Mouse (Mus musculus) hindbrain, postnatal 0 days (tissue): ENCODE data around the gene Bdh1. TPM values are rescaled to one million over a fixed set of nuclear protein-coding genes. Genes with fewer than 3 reads are reported as not detected.
"Not testable (repeated sequence)": the region's sequence is repeated elsewhere in the genome, so short reads cannot be mapped to it uniquely, and the experiment has no call there.

Source experiments
- ATAC-seq: fragments of 200-750 bp; cut with Nextera tagmentation; 2 replicates; pipeline ENCODE4 v1.8.0; 2017; ENCODE audit warnings: mild to moderate bottlenecking, moderate TSS enrichment, moderate library complexity
- DNase-seq: peaks from one replicate; pipeline ENCODE4 v3.0.0-alpha.2; 2015; ENCODE audit warnings: low spot score
- H3K27ac ChIP-seq: fragments of 300-500 bp; sonication (generic); 2 replicates; pipeline ENCODE4 v1.5.1; 2014; ENCODE audit warnings: mild to moderate bottlenecking
- H3K27me3 ChIP-seq: fragments of 300-500 bp; sonication (generic); 2 replicates; pipeline ENCODE4 v1.6.1; 2014; ENCODE audit warnings: low read length, mixed read lengths; ENCODE audit not compliant: insufficient read depth
- H3K36me3 ChIP-seq: fragments of 300-500 bp; sonication (generic); 2 replicates; pipeline ENCODE4 v1.6.1; 2014; ENCODE audit warnings: low read length, mixed read lengths; ENCODE audit not compliant: insufficient read depth
- H3K4me1 ChIP-seq: fragments of 300-500 bp; sonication (generic); 2 replicates; pipeline ENCODE4 v1.6.1; 2014; ENCODE audit warnings: antibody characterized with exemption, low read length, mixed read lengths; ENCODE audit not compliant: insufficient read depth
- H3K4me2 ChIP-seq: fragments of 300-500 bp; sonication (generic); 2 replicates; pipeline ENCODE4 v1.6.1; 2014; ENCODE audit warnings: low read depth, mild to moderate bottlenecking, low read length, moderate library complexity, mixed read lengths
- H3K4me3 ChIP-seq: fragments of 300-500 bp; sonication (generic); 2 replicates; pipeline ENCODE4 v1.5.1; 2014; ENCODE audit warnings: low read length
- H3K9ac ChIP-seq: fragments of 300-500 bp; sonication (generic); replicated peaks from 2 replicates; pipeline ENCODE4 v1.6.1; 2014; ENCODE audit warnings: mild to moderate bottlenecking, low read length, moderate library complexity, mixed read lengths
- H3K9me3 ChIP-seq: fragments of 300-500 bp; sonication (generic); 2 replicates; pipeline ENCODE4 v1.6.1; 2016; ENCODE audit warnings: low read length, mixed read lengths
- CTCF ChIP-seq: IDR thresholded peaks from 2 replicates; pipeline ENCODE4 v1.5.1; 2016; ENCODE audit warnings: antibody characterized with exemption, control low read depth, low read depth
- WGBS: fragments of 180-500 bp; shearing (Covaris S2); extraction: QIAGEN DNeasy Blood & Tissue Kit; methylation state at CpG from one replicate; pipeline ENCODE4 v1.1.7; 2014; 5-methylcytosine and 5-hydroxymethylcytosine counted together
- polyA plus RNA-seq: library from polyadenylated mRNA; unstranded; fragments of >200 nt; fragmentation: Nextera tagmentation; extraction: Ambion mirVana; gene quantifications from 2 replicates; pipeline ENCODE4 v1.2.1, GENCODE M21; 2015
- total RNA-seq: library from RNA; depleted of rRNA; stranded (reverse); fragments of >200 nt; gene quantifications from 2 replicates; pipeline ENCODE4 v1.2.3, GENCODE M21; 2014; rRNA removed

Gene Bdh1
- 102 and 108 TPM in 2 replicates for total RNA-seq
- polyA plus RNA-seq, result 134 and 137 TPM in 2 replicates

DNA sequence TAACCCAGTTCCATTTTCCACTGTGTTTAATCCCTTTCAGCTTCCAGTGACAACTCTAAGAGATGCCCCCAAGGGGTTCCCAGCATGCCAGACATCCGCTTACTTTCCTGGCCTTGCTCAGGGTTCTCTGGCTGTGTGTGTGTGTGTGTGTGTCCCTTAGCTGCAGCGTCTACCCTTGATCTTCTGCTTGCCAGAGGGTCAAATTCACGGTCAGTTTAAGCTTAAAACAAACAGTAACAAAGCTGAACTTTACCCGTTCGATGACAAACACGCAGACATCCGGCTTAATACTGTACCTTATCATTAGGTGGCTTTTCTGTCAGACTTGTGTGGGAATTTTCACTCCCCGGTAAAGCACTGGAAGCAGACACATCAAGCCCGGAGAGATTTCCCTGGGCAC is at the start of gene Bdh1:
TSS of gene Bdh1 (plus strand) at position 281 of the 400 bp plus-strand sequence.
- no peak for DNase-seq
- Histone ChIP-seq H3K4me2 (no peak within 1 kb of the TSS), H3K4me3 (no peak within 1 kb of the TSS), H3K4me1 (no peaks in the 10 kb centered on the region), H3K9me3 (no peaks in the 10 kb centered on the region), H3K27me3 (no peaks in the 10 kb centered on the region), H3K27ac (no peak within 1 kb of the TSS), H3K36me3 (no peaks in the 10 kb centered on the region), H3K9ac (no peak within 1 kb of the TSS)
- no peak for TF ChIP-seq CTCF
- WGBS, result 73% methylated on average over 9 of the region's 9 CpGs
- ATAC-seq, result no peak

DNA sequence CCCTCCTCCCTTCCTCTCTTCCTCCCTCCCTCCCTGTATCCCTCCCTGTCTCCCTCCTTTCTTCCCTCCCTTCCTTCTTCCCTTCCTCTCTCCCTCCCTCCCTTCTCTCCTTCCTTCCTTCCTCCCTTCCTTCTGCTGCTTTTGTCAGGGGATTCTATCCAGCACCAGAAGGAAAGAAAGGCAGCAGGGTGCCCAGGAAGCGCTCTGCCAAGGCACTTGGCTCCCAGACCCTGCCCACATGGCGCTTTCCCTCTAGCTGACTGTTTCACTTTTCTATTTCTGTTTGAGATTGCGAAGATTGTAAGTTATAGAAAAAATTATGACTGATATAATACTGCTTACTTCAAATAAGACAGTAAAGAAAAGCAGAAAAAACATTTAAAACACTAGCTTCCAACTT is 49.8 kb upstream of the Bdh1 start:
- not testable (repeated sequence) for H3K9ac ChIP-seq, H3K27ac ChIP-seq, H3K4me1 ChIP-seq, H3K4me3 ChIP-seq, H3K27me3 ChIP-seq, H3K36me3 ChIP-seq, H3K4me2 ChIP-seq, ATAC-seq, H3K9me3 ChIP-seq, DNase-seq
- WGBS, result 81% methylated on average over 3 of the region's 3 CpGs

GRCm38 (mm10) chr16:31375877-31376582 is 46.0 kb upstream of the Bdh1 start:
- H3K9me3 ChIP-seq, H3K4me3 ChIP-seq, H3K4me2 ChIP-seq, H3K4me1 ChIP-seq, ATAC-seq, H3K36me3 ChIP-seq, H3K9ac ChIP-seq, H3K27me3 ChIP-seq, DNase-seq, H3K27ac ChIP-seq: not testable (repeated sequence)
- WGBS, result 80% methylated on average over 4 of the region's 4 CpGs

DNA sequence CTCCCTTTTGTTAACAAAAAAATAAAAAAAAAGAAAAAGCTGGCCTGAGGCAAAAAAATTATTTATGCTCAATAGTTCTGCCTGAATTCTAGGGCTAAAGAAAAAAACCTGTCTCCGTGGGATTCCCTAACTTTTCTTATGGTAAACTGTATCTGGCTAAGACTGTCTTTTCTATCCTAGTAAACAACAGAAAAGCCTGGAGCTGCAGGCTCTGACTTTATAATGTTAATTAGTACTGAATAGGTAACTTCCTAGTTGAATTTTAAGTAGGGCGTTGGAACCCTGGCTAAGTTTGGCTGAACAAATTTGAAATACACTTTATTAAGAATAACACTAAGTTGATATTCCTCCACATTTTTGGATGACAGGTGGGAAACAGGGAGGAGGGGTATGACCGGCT is 33.8 kb upstream of the Bdh1 start:
- H3K9me3 ChIP-seq, H3K27me3 ChIP-seq, DNase-seq, ATAC-seq, H3K4me1 ChIP-seq, H3K27ac ChIP-seq, H3K36me3 ChIP-seq, H3K4me2 ChIP-seq, H3K9ac ChIP-seq, H3K4me3 ChIP-seq: not testable (repeated sequence)
- 77% methylated on average over 3 of the region's 3 CpGs for WGBS

DNA sequence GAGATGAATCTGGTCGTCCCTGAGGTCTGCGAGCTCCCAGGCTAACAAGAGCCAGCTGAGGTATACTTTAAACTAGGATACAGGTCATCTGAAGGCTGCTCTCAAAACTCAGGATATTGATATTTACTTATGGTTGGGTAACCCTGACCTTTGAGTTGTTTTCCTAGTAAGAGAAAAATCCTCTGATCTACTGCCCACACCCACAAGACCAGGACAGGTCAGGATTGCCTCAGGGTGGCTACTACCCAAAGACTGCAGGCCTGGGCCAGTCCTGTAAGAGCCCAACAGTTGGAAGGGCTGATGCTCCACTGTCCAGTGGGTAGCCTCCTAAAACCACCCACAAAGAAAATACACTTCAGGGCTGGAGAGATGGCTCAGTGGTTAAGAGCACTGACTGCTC is 22.8 kb upstream of the Bdh1 start:
- Histone ChIP-seq H3K27me3 (no peaks in the 10 kb centered on the region), H3K9me3 (no peaks in the 10 kb centered on the region), H3K4me1 (no peaks in the 10 kb centered on the region), H3K27ac (no peak overlapping the region), H3K4me2 (no peak overlapping the region), H3K9ac (no peak overlapping the region), H3K4me3 (no peak overlapping the region), H3K36me3 (no peaks in the 10 kb centered on the region)
- no peak for TF ChIP-seq CTCF
- WGBS, result 76% methylated on average over 2 of the region's 2 CpGs
- DNase-seq (no peak), ATAC-seq (no peak)

DNA sequence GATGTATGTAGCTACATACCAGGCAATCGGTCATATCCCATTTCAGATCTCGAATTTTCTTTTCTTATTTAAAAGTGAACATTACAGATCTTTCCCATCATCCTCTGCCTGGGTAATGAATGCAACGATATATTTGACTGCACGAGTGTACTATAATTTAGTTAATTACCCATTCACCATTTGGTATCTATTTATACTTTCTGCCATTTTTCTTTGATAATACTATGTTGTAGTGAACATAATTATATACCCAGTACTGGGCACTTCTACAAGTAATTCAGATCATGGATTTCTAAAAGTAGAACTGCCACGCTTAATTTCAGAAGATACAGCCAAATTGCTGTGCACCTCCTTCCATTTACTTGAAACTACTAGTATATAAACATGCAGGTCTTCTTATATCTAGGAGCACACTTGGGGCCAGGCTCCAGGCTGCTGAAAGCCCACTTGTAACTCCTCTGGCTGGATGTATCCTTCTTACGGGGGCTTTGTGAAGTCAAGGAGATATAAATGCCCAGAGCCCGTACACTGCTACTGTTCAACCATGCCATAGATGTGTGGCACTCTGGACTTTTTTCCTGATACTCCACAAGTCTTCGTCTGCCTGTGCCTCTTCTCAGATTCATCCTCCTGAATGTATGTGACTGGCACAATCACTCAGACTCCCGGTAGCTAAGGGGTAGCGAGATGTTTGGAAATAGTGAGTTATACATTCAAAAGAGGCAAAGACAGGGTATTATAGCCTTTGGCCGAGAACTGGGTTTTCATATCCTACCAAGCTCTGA is 21.0 kb upstream of the Bdh1 start:
- H3K9ac ChIP-seq, result no peak overlapping the region

GRCm38 (mm10) chr16:31402096-31402495 is 20.0 kb upstream of the Bdh1 start:
- WGBS, result 39% methylated on average over 8 of the region's 8 CpGs
- ATAC-seq (no peak), DNase-seq (no peak)
- TF ChIP-seq CTCF, result no peak
- no peak overlapping the region for H3K4me2 ChIP-seq
- H3K9me3 ChIP-seq, result no peaks in the 10 kb centered on the region
- H3K27ac ChIP-seq, result no peak overlapping the region
- H3K36me3 ChIP-seq, result no peaks in the 10 kb centered on the region
- H3K4me1 ChIP-seq, result no peaks in the 10 kb centered on the region
- H3K9ac ChIP-seq, result no peak overlapping the region
- H3K27me3 ChIP-seq, result no peaks in the 10 kb centered on the region
- no peak overlapping the region for H3K4me3 ChIP-seq

More for the DNA sequence above, 21.0 kb upstream of the Bdh1 start:
- Histone ChIP-seq H3K4me3 (no peak overlapping the region), H3K4me2 (no peak overlapping the region), H3K27ac (no peak overlapping the region), H3K27me3 (no peaks in the 10 kb centered on the region), H3K9me3 (no peaks in the 10 kb centered on the region), H3K4me1 (no peaks in the 10 kb centered on the region), H3K36me3 (no peaks in the 10 kb centered on the region)
- TF ChIP-seq CTCF, result no peak
- ATAC-seq, result no peak
- WGBS, result 89% methylated on average over 11 of the region's 11 CpGs
- no peak for DNase-seq
